Mouse (Mus musculus) stomach, postnatal 0 days (tissue): ENCODE measurements around the gene Eif2d. TPM values are rescaled to one million over a fixed set of nuclear protein-coding genes. Genes with fewer than 3 reads are reported as not detected.
"Not testable (repeated sequence)": the region's sequence is repeated elsewhere in the genome, so short reads cannot be mapped to it uniquely, and the experiment has no call there.

Experiments used
- ATAC-seq: fragments of 200-750 bp; cut with Nextera tagmentation; 2 replicates; pipeline ENCODE4 v1.8.0; 2017; ENCODE audit not compliant: low FRiP score, low TSS enrichment
- DNase-seq: peaks from one replicate; pipeline ENCODE4 v3.0.0-alpha.2; 2016; ENCODE audit warnings: low spot score
- H3K27ac ChIP-seq: fragments of 300-500 bp; sonication (generic); replicated peaks from 2 replicates; pipeline ENCODE4 v1.5.1; 2014; ENCODE audit warnings: mild to moderate bottlenecking, control low read depth
- H3K27me3 ChIP-seq: fragments of 300-500 bp; sonication (generic); 2 replicates; pipeline ENCODE4 v1.6.1; 2014; ENCODE audit warnings: low read length; ENCODE audit not compliant: control insufficient read depth, insufficient read depth
- H3K36me3 ChIP-seq: fragments of 300-500 bp; sonication (generic); 2 replicates; pipeline ENCODE4 v1.6.1; 2014; ENCODE audit warnings: low read length, mixed read lengths; ENCODE audit not compliant: control insufficient read depth, insufficient read depth
- H3K4me1 ChIP-seq: fragments of 300-500 bp; sonication (generic); replicated peaks from 2 replicates; pipeline ENCODE4 v1.6.1; 2014; ENCODE audit warnings: antibody characterized with exemption; ENCODE audit not compliant: control insufficient read depth, insufficient read depth
- H3K4me2 ChIP-seq: fragments of 300-500 bp; sonication (generic); replicated peaks from 2 replicates; pipeline ENCODE4 v1.6.1; 2014; ENCODE audit warnings: low read depth, mild to moderate bottlenecking, control low read depth, moderate library complexity
- H3K4me3 ChIP-seq: fragments of 300-500 bp; sonication (generic); 2 replicates; pipeline ENCODE4 v1.5.1; 2014; ENCODE audit warnings: low read depth, low read length, control low read depth
- H3K9ac ChIP-seq: fragments of 300-500 bp; sonication (generic); 2 replicates; pipeline ENCODE4 v1.6.1; 2014; ENCODE audit warnings: mild to moderate bottlenecking, low read length, control low read depth, mixed read lengths
- H3K9me3 ChIP-seq: fragments of 300-500 bp; sonication (generic); 2 replicates; pipeline ENCODE4 v1.6.1; 2016; ENCODE audit warnings: low read length; ENCODE audit not compliant: control insufficient read depth
- CTCF ChIP-seq: IDR thresholded peaks from 2 replicates; pipeline ENCODE4 v1.5.1; 2016; ENCODE audit warnings: antibody characterized with exemption, low read depth, mild to moderate bottlenecking, moderate library complexity
- EP300 ChIP-seq: optimal IDR thresholded peaks from 2 replicates; pipeline ENCODE3; 2016; ENCODE audit warnings: antibody characterized with exemption
- WGBS: fragments of 180-500 bp; shearing (Covaris S2); extraction: QIAGEN DNeasy Blood & Tissue Kit; methylation state at CpG from one replicate; pipeline ENCODE4 v1.1.7; 2014; 5-methylcytosine and 5-hydroxymethylcytosine counted together
- polyA plus RNA-seq: library from polyadenylated mRNA; unstranded; fragments of >200 nt; fragmentation: Nextera tagmentation; extraction: Ambion mirVana; gene quantifications from 2 replicates; pipeline ENCODE4 v1.2.1, GENCODE M21; 2015

Gene Eif2d
- polyA plus RNA-seq, 1 experiment from 2014 or later, result 36.3 TPM

GRCm38 (mm10) chr1:131146181-131146614 is 6.8 kb upstream of the Eif2d start:
- no peaks in the 10 kb centered on the region for H3K4me1 ChIP-seq
- ATAC-seq (no peak), DNase-seq (no peak)
- WGBS, result 81% methylated on average over 3 of the region's 3 CpGs
- no peak overlapping the region for H3K4me2 ChIP-seq
- no peaks in the 10 kb centered on the region for H3K9me3 ChIP-seq
- H3K27me3 ChIP-seq, result no peaks in the 10 kb centered on the region
- H3K27ac ChIP-seq, result no peak overlapping the region
- TF ChIP-seq CTCF (no peak), EP300 (no peak)
- no peak overlapping the region for H3K9ac ChIP-seq
- no peak overlapping the region for H3K4me3 ChIP-seq
- no peaks in the 10 kb centered on the region for H3K36me3 ChIP-seq

DNA sequence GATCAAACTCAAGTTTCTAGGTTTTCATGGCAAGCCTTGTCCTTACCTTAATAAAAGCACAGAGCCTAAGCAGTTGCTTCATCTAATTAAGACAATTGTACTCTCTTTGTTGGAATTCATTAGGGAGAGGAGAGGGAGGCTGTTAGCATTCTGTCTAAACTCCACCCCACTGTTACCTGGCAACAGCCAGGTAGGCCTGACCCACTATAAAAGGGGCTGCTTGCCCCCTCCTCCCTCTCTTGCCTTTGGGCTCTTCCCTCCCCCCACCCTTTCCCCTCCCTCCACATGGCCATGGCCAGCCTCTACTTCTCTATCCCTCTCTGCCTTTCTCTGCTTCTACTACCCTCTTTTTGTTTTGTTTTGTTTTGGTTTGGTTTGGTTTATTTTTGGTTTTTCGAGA is 3.5 kb upstream of the Eif2d start:
- no peaks in the 10 kb centered on the region for H3K4me1 ChIP-seq
- no peak for TF ChIP-seq EP300
- no peak for TF ChIP-seq CTCF
- H3K9ac ChIP-seq, result no peak overlapping the region
- H3K27ac ChIP-seq, result no peak overlapping the region
- ATAC-seq, result no peak
- DNase-seq, result no peak
- H3K27me3 ChIP-seq, result no peaks in the 10 kb centered on the region
- no peaks in the 10 kb centered on the region for H3K9me3 ChIP-seq
- no peak overlapping the region for H3K4me3 ChIP-seq
- 67% methylated on average over 1 of the region's 1 CpGs for WGBS
- H3K36me3 ChIP-seq, result no peaks in the 10 kb centered on the region
- H3K4me2 ChIP-seq, result no peak overlapping the region

DNA sequence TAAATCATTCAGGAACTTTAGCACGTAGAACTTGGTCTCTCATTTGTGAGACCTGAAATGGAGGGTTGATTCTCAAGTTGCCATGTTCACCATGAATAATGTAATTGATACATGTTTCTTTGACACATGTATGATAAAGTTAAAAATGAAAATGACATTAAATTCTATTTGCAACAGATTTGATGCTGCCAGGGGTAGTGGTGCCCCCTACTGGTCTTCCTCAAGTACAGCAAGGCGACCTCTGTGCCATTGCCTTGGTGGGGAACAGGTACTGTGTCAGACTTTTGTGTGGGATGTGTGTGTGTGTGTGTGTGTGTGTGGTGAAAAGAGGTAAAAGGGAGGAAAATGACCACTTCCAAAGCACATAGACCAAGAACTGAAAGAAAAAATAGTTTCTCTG is 2.5 kb downstream of the Eif2d start:
- Histone ChIP-seq H3K27ac (no peak overlapping the region), H3K4me2 (no peak overlapping the region), H3K36me3 (peaks cover 3% of the 10 kb centered on the region), H3K27me3 (no peaks in the 10 kb centered on the region), H3K9ac (no peak overlapping the region), H3K9me3 (no peaks in the 10 kb centered on the region), H3K4me3 (no peak overlapping the region), H3K4me1 (no peaks in the 10 kb centered on the region)
- TF ChIP-seq CTCF, result peak; percentile 93
- TF ChIP-seq EP300, result no peak
- ATAC-seq (no peak), DNase-seq (peak; percentile 50)
- 51% methylated on average over 2 of the region's 2 CpGs for WGBS

GRCm38 (mm10) chr1:131159573-131160327 is 6.8 kb downstream of the Eif2d start:
- not testable (repeated sequence) for H3K9me3 ChIP-seq, H3K4me3 ChIP-seq, H3K4me2 ChIP-seq, H3K27me3 ChIP-seq, H3K27ac ChIP-seq, H3K4me1 ChIP-seq, DNase-seq, H3K9ac ChIP-seq
- ATAC-seq, result peak; percentile 64
- H3K36me3 ChIP-seq, result peaks cover 18% of the 10 kb centered on the region
- 88% methylated on average over 3 of the region's 3 CpGs for WGBS

- H3K9ac ChIP-seq, result no peak overlapping the region
- ATAC-seq (no peak), DNase-seq (no peak)
- no peak overlapping the region for H3K4me3 ChIP-seq
- peaks cover 19% of the 10 kb centered on the region for H3K36me3 ChIP-seq
- no peaks in the 10 kb centered on the region for H3K27me3 ChIP-seq
- no peaks in the 10 kb centered on the region for H3K9me3 ChIP-seq
- H3K27ac ChIP-seq, result no peak overlapping the region
- TF ChIP-seq EP300 (no peak), CTCF (no peak)
- H3K4me1 ChIP-seq, result no peaks in the 10 kb centered on the region
- H3K4me2 ChIP-seq, result no peak overlapping the region
- WGBS, result 69% methylated on average over 11 of the region's 11 CpGs
Observed at GRCm38 (mm10) chr1:131161091-131161490, 8.1 kb downstream of the Eif2d start.

GRCm38 (mm10) chr1:131164427-131164826 is 11.4 kb downstream of the Eif2d start:
- ATAC-seq (peak; percentile 39; the same call in 1 of the 2 replicates), DNase-seq (no peak)
- Histone ChIP-seq H3K4me2 (no peak overlapping the region), H3K27me3 (no peaks in the 10 kb centered on the region), H3K4me3 (no peak overlapping the region), H3K27ac (no peak overlapping the region), H3K4me1 (no peaks in the 10 kb centered on the region), H3K9ac (no peak overlapping the region), H3K36me3 (peaks cover 33% of the 10 kb centered on the region), H3K9me3 (no peaks in the 10 kb centered on the region)
- 72% methylated on average over 6 of the region's 6 CpGs for WGBS
- no peak for TF ChIP-seq EP300
- no peak for TF ChIP-seq CTCF
